Mouse (Mus musculus): Measurements from ENCODE around the gene Trmt11. TPM values are rescaled to one million over a fixed set of nuclear protein-coding genes. Genes with fewer than 3 reads are reported as not detected.
"Not testable (repeated sequence)": the region's sequence is repeated elsewhere in the genome, so short reads cannot be mapped to it uniquely, and the experiment has no call there.

Trmt11 gene
- polyA plus RNA-seq, 1 experiment from 2014 or later: 30.9 TPM

DNA sequence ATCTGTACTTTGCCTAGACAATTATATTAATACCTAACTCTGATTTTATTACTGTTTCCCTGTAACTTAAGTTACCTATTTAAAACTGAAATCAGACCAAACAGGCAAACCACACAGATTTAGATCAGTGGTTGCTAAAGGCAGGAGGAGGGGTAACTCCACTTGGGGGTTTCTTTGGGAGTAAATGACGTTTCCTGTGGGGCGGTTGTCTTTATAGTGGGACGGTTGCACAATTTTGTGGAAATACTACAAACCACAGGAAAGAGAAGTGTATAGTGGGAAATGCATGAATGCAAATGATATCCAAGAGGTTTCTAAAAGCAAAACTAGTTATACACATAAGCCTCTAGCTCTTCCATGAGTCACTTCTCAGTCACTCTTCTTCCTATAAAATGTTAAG, 50.6 kb downstream of the Trmt11 start:
- H3K9me3 ChIP-seq: no peaks in the 10 kb centered on the region
- no peaks in the 10 kb centered on the region for H3K4me1 ChIP-seq
- 91% methylated on average over 3 of the region's 3 CpGs for WGBS
- peaks cover 59% of the 10 kb centered on the region for H3K36me3 ChIP-seq (replicated peaks)
- H3K27ac ChIP-seq (replicated peaks): no peak overlapping the region
- H3K4me3 ChIP-seq: no peak overlapping the region
- no peak for DNase-seq (ENCODE audit: low spot score)
- no peaks in the 10 kb centered on the region for H3K27me3 ChIP-seq (replicated peaks; ENCODE audit: low read depth, poor library complexity, severe bottlenecking)

DNA sequence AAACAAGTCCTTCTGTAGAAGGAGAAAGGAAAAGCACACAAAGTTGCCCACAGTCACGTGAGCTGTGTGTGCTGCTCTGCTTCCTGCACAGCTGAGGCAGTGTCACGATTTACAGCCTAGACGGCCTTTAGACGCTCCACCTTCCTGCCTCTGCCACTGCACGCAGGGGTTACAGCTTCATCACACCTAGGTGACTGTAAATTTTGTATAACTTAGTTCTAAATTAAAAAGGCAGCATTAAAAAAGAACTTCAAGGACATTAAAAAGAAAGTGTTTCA, 62.1 kb downstream of the Trmt11 start:
- Histone ChIP-seq H3K4me1 (no peaks in the 10 kb centered on the region), H3K4me3 (no peak overlapping the region), H3K27ac (replicated peaks) (no peak overlapping the region), H3K9me3 (no peaks in the 10 kb centered on the region), H3K27me3 (replicated peaks; ENCODE audit: low read depth, poor library complexity, severe bottlenecking) (no peaks in the 10 kb centered on the region), H3K36me3 (replicated peaks) (peaks cover 68% of the 10 kb centered on the region)
- WGBS: 91% methylated on average over 5 of the region's 5 CpGs
- no peak for DNase-seq (ENCODE audit: low spot score)

DNA sequence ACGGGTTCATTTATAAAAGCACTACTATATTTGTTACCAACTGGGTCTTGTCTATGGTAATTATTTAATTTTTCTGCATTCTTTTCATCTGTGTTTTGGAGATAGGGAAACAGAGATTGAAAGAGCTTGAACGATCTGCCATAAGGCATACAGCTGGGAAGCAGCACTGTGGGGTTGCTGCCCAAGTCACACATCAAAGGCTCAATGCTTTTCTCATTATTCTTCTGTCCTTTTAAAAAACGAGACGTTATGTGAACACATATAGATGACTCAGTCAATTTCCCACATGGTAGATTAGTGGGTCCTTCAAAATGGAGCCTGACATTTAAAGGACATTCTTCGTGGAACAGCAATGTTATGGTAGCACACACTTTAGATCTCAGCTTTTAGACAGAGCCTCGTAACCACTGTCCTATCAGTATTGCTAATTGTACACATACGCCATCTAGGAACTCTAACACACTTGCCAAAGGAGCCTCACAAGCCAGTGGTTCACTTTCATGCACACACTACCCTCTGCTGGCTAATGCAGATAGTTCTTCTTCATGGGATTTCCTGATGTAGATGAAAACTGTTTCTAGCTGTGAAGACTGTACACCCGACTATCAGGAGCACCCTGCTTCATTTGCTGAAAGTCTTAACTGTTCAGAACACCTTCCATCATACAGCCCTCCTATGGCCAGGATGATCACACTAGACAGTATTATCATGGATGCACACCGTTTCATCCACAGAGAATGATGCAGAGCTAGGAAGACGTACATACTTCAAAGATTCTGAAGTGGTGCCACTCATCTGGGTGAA, 62.6 kb downstream of the Trmt11 start:
- 85% methylated on average over 10 of the region's 10 CpGs for WGBS
- peaks cover 71% of the 10 kb centered on the region for H3K36me3 ChIP-seq (replicated peaks)

DNA sequence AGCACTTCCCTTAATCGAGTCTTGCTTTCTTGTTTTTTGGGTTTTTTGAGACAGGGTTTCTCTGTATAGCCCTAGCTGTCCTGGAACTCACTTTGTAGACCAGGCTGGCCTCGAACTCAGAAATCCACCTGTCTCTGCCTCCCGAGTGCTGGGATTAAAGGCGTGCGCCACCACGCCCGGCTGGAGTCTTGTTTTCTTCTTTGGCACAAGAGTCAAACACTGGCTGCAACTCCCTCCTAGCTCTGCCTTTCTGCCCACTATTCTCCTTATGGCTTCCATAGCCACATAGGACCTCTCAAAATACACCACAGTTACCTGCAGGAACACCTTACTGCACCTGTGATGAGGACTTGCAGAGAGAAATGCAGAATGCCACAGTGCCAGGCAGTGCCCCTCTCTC, 64.6 kb downstream of the Trmt11 start:
- not testable (repeated sequence) for H3K9me3 ChIP-seq; H3K4me3 ChIP-seq; H3K27me3 ChIP-seq (replicated peaks; ENCODE audit: low read depth, poor library complexity, severe bottlenecking); DNase-seq (ENCODE audit: low spot score); H3K27ac ChIP-seq (replicated peaks); H3K4me1 ChIP-seq
- peaks cover 65% of the 10 kb centered on the region for H3K36me3 ChIP-seq (replicated peaks)
- WGBS: 96% methylated on average over 7 of the region's 7 CpGs

More for the DNA sequence above, 62.6 kb downstream of the Trmt11 start:
- Histone ChIP-seq H3K4me3 (no peak overlapping the region), H3K4me1 (no peaks in the 10 kb centered on the region), H3K27ac (replicated peaks) (no peak overlapping the region), H3K9me3 (no peaks in the 10 kb centered on the region), H3K27me3 (replicated peaks; ENCODE audit: low read depth, poor library complexity, severe bottlenecking) (no peaks in the 10 kb centered on the region)
- no peak for DNase-seq (ENCODE audit: low spot score)

DNA sequence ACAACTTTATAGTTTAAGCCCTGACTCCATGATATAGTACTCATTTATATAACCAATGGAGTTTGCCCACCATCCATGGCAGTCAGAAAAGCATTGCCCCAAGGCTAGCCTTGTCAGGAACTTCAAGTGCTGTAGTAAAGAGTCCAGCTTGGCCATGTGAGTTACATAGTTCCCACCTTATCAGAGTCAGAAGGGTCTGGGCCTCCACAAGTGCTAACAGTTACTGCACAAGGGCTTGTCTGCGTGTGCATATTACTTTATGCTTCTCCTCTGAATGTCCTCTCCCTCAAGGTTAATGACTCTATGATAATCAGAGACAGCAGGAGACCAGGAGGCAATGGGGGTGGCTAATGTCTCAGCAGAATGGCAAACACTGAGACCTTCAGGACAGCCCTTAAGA, 73.4 kb downstream of the Trmt11 start:
- Histone ChIP-seq H3K27ac (replicated peaks) (no peak overlapping the region), H3K9me3 (no peaks in the 10 kb centered on the region), H3K36me3 (replicated peaks) (peaks cover 19% of the 10 kb centered on the region), H3K27me3 (replicated peaks; ENCODE audit: low read depth, poor library complexity, severe bottlenecking) (no peaks in the 10 kb centered on the region), H3K4me3 (no peak overlapping the region), H3K4me1 (no peaks in the 10 kb centered on the region)
- WGBS: 89% methylated on average over 1 of the region's 1 CpGs
- no peak for DNase-seq (ENCODE audit: low spot score)

DNA sequence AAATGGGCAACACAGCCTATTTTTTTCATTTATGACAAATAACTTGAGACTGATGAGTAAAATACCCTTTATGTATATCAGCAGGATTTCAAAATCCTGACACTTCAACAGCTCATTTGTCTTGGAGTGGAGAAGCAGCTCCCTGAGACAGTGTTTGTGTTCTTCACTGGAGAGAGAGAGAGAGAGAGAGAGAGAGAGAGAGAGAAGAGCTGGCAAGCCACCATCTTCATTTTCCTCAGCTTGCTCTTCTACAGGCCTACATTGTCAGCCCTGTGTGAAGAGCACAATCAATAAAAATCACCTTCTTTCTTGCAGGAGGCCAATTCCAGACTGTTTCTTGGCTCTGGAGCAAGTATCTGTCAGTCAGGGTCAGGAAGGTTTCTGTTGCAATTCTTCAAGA, 78.8 kb downstream of the Trmt11 start:
- no peaks in the 10 kb centered on the region for H3K9me3 ChIP-seq
- H3K4me3 ChIP-seq: no peak overlapping the region
- no peaks in the 10 kb centered on the region for H3K27me3 ChIP-seq (replicated peaks; ENCODE audit: low read depth, poor library complexity, severe bottlenecking)
- no peaks in the 10 kb centered on the region for H3K4me1 ChIP-seq
- H3K27ac ChIP-seq (replicated peaks): no peak overlapping the region
- DNase-seq (ENCODE audit: low spot score): no peak
- no peaks in the 10 kb centered on the region for H3K36me3 ChIP-seq (replicated peaks)

DNA sequence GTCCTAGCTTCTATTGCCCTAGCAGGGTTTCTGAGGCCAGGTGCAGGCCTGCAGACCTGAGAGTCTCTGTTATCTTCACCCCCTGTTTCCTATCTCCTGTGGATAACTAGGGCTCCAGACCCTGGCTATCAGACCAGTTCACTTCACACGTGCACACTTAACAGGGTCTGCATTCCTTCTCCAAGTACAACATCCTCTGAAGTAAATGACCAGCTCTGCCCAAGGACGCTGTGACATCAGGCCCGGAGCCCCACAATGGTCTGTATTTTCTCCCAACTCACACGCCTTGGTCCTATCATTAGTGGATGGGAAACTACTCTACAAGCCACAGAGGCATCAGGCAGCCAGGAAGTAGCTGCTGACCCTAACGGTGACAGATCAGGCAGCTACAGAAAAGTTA, 81.4 kb downstream of the Trmt11 start:
- Histone ChIP-seq H3K4me1 (no peaks in the 10 kb centered on the region), H3K4me3 (no peak overlapping the region), H3K36me3 (replicated peaks) (no peaks in the 10 kb centered on the region), H3K9me3 (no peaks in the 10 kb centered on the region), H3K27ac (replicated peaks) (no peak overlapping the region), H3K27me3 (replicated peaks; ENCODE audit: low read depth, poor library complexity, severe bottlenecking) (no peaks in the 10 kb centered on the region)
- no peak for DNase-seq (ENCODE audit: low spot score)
- 90% methylated on average over 5 of the region's 5 CpGs for WGBS

DNA sequence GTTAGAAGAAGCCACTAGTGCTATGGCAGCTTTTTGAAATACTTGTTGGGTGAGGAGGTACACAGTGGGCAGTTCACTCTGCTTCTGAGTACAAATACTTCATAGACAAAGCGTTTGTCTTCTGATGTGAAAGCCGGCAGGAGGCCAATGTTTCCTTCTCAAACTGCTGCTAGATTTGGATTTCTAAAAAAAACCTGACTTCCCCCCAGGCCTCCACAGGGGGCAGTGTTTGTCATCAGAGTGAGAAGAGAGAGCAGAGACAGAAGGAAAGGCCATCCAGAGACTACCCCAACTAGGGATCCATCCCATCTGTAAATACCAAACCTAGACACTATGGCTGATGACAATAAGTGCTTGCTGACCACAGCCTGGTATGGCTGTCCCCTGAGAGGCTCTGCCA, 83.3 kb downstream of the Trmt11 start:
- no peaks in the 10 kb centered on the region for H3K4me1 ChIP-seq
- no peaks in the 10 kb centered on the region for H3K27me3 ChIP-seq (replicated peaks; ENCODE audit: low read depth, poor library complexity, severe bottlenecking)
- H3K9me3 ChIP-seq: no peaks in the 10 kb centered on the region
- 75% methylated on average over 2 of the region's 2 CpGs for WGBS
- DNase-seq (ENCODE audit: low spot score): no peak
- no peaks in the 10 kb centered on the region for H3K36me3 ChIP-seq (replicated peaks)
- no peak overlapping the region for H3K27ac ChIP-seq (replicated peaks)
- H3K4me3 ChIP-seq: no peak overlapping the region

DNA sequence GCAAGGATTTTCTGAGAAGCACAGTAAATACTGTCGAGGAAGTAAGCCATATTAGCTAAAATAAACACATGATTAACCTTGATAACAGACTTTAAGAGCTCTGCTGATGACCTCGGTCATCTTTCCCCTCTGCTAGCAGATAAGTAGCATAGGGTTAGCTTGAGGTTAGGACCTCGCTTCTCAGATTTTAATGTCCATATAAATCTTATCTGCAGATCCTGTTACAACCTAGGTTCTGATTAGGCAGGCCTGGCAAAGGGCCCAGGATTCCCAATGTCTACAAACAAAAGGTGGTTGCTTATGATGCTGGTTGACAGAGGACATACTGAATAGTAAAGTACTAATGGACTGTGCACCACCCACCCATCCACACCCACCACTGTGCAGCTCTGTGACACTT, 83.8 kb downstream of the Trmt11 start:
- Histone ChIP-seq H3K9me3 (no peaks in the 10 kb centered on the region), H3K36me3 (replicated peaks) (no peaks in the 10 kb centered on the region), H3K27ac (replicated peaks) (no peak overlapping the region), H3K27me3 (replicated peaks; ENCODE audit: low read depth, poor library complexity, severe bottlenecking) (no peaks in the 10 kb centered on the region), H3K4me1 (no peaks in the 10 kb centered on the region), H3K4me3 (no peak overlapping the region)
- DNase-seq (ENCODE audit: low spot score): no peak
- WGBS: 73% methylated on average over 3 of the region's 3 CpGs

DNA sequence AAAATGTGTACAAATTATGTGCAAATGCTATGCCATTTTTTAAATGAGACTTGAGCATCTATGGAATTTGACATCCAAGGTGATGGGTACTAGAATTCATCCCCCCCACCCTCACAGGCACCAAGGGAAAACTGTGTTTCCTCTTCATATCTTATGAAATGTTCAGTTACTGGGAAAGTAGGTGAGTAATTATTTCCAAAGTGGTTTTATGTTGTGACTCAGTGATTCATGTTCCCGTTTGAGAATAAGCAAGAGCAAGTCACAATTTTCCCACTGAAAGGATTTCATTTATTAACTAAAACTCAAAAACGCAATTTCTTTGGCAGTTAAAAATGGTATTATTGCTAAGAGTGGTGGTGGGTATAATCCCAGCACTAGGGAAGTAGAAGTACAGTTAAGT, 95.8 kb downstream of the Trmt11 start:
- no peak for DNase-seq (ENCODE audit: low spot score)
- no peaks in the 10 kb centered on the region for H3K4me1 ChIP-seq
- no peak overlapping the region for H3K27ac ChIP-seq (replicated peaks)
- 82% methylated on average over 2 of the region's 2 CpGs for WGBS
- H3K27me3 ChIP-seq (replicated peaks; ENCODE audit: low read depth, poor library complexity, severe bottlenecking): no peaks in the 10 kb centered on the region
- no peak overlapping the region for H3K4me3 ChIP-seq
- no peaks in the 10 kb centered on the region for H3K9me3 ChIP-seq
- no peaks in the 10 kb centered on the region for H3K36me3 ChIP-seq (replicated peaks)

DNA sequence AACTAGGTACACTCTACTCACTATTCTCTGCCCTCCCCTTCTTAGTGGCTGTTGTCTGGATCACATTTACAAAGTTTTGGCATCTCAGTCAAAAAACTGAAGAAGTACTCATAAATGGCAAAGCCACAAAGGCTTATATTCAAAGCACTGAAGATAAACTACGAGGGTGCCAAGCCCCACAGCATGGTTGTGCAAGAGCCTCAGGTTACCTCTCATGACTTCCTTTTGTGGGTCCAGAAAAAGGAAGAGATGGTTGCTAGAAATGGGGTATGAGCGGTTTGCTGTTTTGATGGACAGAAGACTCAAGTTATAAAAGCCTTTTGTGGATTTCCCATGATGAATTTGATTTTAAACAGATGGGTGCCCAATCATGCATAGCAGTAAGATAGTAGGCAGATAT, 97.4 kb downstream of the Trmt11 start:
- no peak overlapping the region for H3K4me3 ChIP-seq
- no peak for DNase-seq (ENCODE audit: low spot score)
- WGBS: 91% methylated on average over 2 of the region's 2 CpGs
- no peaks in the 10 kb centered on the region for H3K9me3 ChIP-seq
- no peaks in the 10 kb centered on the region for H3K27me3 ChIP-seq (replicated peaks; ENCODE audit: low read depth, poor library complexity, severe bottlenecking)
- no peaks in the 10 kb centered on the region for H3K4me1 ChIP-seq
- H3K27ac ChIP-seq (replicated peaks): no peak overlapping the region
- no peaks in the 10 kb centered on the region for H3K36me3 ChIP-seq (replicated peaks)

DNA sequence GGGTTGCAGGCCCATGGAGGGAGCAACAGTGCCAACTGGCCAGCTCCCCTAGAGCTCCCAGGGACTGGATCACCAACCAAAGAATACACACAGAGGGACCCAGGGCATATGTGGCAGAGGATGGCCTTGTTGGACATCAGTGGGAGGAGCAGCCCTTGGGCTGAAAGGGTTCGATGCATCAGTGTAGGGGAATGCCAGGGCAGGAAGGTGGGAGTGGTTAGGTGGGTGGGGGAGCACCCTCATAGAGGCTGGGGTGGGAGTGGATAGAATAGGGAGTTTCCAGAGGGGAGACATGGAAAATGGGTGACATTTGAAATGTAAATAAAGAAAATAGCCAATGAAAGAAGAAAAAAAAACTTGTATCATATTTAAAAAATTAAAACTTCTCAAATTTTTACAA, 97.8 kb downstream of the Trmt11 start:
- 82% methylated on average over 1 of the region's 1 CpGs for WGBS
- H3K4me3 ChIP-seq: no peak overlapping the region
- H3K36me3 ChIP-seq (replicated peaks): no peaks in the 10 kb centered on the region
- H3K27ac ChIP-seq (replicated peaks): no peak overlapping the region
- no peaks in the 10 kb centered on the region for H3K27me3 ChIP-seq (replicated peaks; ENCODE audit: low read depth, poor library complexity, severe bottlenecking)
- no peaks in the 10 kb centered on the region for H3K9me3 ChIP-seq
- DNase-seq (ENCODE audit: low spot score): no peak
- H3K4me1 ChIP-seq: no peaks in the 10 kb centered on the region

DNA sequence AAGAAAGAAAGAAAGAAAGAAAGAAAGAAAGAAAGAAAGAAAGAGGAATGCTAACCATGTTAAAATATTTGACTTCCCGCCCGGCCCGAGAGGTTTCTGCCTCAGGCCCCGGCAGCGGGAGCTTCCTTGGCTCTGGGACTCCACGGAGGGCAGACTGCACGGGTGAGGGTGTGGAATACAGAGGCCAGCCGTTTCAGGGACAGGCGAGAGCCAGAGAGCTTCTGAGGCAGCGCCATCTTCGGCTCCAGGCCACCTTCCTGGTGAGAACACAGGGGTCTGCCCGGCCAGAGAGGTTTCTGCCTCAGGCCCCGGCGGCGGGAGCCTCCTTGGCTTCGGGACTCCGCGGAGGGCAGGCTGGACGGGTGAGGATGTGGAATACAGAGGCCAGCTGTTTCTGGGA, 102.3 kb downstream of the Trmt11 start:
- WGBS: 80% methylated on average over 19 of the region's 19 CpGs

More for the DNA sequence above, 102.3 kb downstream of the Trmt11 start:
- not testable (repeated sequence) for H3K36me3 ChIP-seq (replicated peaks); H3K27me3 ChIP-seq (replicated peaks; ENCODE audit: low read depth, poor library complexity, severe bottlenecking); H3K9me3 ChIP-seq; H3K27ac ChIP-seq (replicated peaks); H3K4me3 ChIP-seq; DNase-seq (ENCODE audit: low spot score); H3K4me1 ChIP-seq

Data from embryonic facial prominence, embryonic 10.5 days (tissue).